Mouse (Mus musculus): Measurements from ENCODE around the gene Dcst2.

GRCm38 (mm10) chr3:89383651-89384255, 22.0 kb downstream of the Dcst2 start:
- TF ChIP-seq GATA1 (IDR thresholded peaks at IDR 0.05; ENCODE audit: low read length) (no peak), TAL1 (IDR thresholded peaks at IDR 0.05; ENCODE audit: low read length) (no peak)
